Mouse (Mus musculus) gonadal fat pad, adult 2 months (tissue): ENCODE measurements around the gene 2010111I01Rik. TPM values are rescaled to one million over a fixed set of nuclear protein-coding genes. Genes with fewer than 3 reads are reported as not detected.
"Not testable (repeated sequence)": the region's sequence is repeated elsewhere in the genome, so short reads cannot be mapped to it uniquely, and the experiment has no call there.

Experiments used
- DNase-seq: peaks from one replicate; pipeline ENCODE4 v3.0.0-alpha.2; 2012; ENCODE audit warnings: low read depth
- polyA plus RNA-seq: library from polyadenylated mRNA; depleted of rRNA; stranded (reverse); fragments of >200 nt; gene quantifications from 2 replicates; pipeline ENCODE4 v1.2.3, GENCODE M21; 2012

The 2010111I01Rik gene
- polyA plus RNA-seq, 1 experiment: 80.6 TPM

- DNase-seq: no peak
These were observed 115.5 kb downstream of the 2010111I01Rik start for GRCm38 (mm10) chr13:63080191-63080590.

GRCm38 (mm10) chr13:63080823-63081222 lies 116.1 kb downstream of the 2010111I01Rik start:
- DNase-seq: no peak

DNA sequence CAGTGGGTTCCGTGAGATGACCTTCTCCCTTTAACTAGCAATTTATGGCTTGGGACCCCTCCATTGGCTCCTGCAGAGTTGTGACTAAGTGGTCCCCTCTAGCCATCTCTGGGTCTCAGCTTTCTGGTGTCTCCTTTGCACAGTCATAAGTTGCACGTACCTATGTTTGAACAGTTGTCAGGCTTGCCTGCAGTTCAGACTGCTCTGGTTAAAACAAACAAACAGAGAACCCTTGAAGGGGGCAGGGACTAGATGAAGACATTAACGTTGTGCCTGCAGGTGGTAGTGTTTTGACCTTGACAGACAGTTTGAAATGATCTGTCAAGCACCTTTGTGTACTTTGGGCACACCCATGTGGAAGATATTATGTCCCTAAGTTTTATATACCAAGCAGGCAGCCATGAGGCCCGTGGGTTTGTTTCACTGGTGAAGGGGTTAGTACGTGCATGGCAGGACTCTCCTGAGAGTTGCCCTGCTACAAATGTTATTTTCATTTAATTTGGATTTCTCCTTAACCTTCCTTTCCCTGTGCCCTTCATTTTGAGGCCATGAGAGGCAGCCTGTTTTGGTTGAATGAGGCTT lies 118.0 kb downstream of the 2010111I01Rik start:
- no peak for DNase-seq

- not testable (repeated sequence) for DNase-seq
These were observed 118.4 kb downstream of the 2010111I01Rik start for GRCm38 (mm10) chr13:63083139-63083538.

DNA sequence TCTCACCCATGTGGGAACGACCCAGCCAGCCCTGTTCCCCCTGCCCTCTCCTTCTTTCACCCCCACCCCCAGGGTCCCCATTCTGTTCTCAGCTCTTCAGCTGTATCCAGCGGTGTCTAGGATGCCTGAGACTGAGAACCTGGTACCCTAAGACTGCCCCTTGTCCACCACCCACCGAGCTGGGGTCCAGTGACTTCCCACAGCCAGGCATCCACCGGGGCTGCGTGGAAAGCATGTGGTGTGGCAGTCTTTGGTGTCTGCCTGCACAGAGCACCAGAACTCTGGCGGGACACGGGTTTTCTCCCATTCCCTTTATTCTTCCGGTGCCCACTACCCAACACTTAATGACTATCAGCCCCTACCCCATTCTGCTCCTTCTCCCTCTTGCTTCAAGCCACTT lies 119.0 kb downstream of the 2010111I01Rik start:
- no peak for DNase-seq

- no peak for DNase-seq
These were observed 123.4 kb downstream of the 2010111I01Rik start for GRCm38 (mm10) chr13:63087865-63088683.

GRCm38 (mm10) chr13:63089513-63089912 lies 124.8 kb downstream of the 2010111I01Rik start:
- no peak for DNase-seq

DNA sequence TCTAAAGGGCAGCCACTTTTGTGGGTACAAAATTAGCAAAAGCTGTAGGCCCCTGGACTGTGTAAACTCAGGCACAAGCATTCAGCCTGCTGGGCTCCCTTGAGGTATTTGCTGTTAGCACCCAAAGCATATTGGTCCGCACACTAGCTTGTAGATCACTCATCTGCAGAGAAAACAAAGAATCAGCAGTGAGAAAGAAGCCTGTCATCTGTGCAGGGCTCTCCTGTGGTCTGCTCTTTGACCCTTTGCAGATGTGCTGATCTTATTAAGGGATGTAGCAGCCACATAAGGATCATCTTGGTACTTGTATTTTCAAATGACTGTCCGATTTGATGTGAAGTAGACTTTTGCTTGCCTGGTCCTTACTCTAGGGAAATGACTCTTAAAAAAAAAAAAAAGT lies 126.6 kb downstream of the 2010111I01Rik start:
- DNase-seq: no peak

DNA sequence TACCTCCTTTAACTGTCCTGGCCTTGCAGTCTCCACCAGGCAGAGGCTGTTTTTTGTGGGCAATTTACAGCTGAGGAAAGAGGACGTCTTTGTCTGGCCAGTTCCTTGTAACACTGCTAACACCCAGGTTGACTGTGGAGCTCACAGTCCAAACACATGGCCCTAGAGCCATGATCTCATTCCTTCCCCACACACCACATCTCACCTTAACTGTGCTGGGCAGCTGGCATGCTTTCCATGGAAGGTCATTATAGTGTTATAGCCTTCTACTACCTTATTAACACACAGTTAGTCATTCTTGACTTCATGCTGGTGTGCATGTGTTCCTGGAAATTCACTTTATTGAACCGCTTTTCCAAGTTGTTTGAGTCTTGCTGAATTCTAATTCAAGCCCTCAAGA lies 127.6 kb downstream of the 2010111I01Rik start:
- DNase-seq: no peak

DNA sequence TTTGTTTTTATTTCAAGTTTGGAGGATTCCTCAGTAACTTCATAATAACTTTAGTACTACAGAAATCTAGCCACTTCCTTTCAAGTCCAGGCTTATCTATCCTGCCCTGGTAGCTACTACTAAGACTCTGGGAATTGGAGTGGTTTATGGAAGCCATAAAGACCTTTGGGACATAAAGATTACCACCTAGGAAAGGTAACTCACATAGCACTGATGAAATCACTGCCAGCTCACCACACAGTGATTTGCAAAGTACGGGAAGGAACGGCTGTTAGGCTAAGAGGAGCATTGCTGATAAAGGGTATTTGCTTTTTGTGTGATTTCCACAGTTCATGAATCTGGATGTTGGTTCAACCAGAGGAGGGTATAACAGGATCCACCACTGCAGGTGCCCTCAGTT lies 128.2 kb downstream of the 2010111I01Rik start:
- DNase-seq: no peak

- no peak for DNase-seq
These were observed 128.9 kb downstream of the 2010111I01Rik start for GRCm38 (mm10) chr13:63093636-63094035.

DNA sequence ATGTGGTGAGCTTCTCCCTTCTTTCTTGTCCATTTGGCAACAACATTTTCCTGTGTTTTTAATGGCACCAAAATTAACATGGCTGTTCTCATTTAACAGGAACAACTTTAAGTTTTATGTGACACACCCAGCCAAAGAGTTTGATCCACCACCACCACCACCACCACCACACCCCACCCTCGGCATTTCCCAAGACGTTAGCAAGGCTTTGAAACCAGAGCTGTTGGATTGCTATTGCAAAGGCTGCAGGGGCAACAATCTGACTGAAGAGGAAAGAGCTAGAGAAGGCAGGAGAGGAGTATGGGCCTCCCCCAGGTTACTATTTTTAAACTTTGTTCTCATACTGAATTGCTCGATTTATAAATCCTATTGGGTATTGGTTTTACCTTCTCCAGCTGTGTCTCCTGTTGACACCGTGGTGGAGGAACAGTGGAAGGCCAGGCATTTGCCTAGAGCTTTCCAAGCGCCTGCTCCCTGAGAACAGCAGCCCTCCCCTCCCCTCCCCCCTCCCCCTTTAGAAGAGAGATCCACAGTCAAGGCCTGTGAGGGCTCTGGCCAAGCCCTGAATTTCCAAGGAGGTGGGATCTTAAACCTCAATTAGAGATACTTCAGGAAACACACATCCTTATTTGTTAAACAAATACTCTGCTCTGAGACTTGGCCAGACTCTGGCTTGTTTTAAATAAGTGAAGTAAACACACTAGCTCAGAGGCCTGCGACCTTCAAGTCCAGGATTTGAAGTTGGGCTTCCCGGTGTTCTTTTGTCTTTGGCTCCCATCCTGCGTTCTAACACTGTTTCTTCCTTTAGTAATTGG lies 129.8 kb downstream of the 2010111I01Rik start:
- no peak for DNase-seq

DNA sequence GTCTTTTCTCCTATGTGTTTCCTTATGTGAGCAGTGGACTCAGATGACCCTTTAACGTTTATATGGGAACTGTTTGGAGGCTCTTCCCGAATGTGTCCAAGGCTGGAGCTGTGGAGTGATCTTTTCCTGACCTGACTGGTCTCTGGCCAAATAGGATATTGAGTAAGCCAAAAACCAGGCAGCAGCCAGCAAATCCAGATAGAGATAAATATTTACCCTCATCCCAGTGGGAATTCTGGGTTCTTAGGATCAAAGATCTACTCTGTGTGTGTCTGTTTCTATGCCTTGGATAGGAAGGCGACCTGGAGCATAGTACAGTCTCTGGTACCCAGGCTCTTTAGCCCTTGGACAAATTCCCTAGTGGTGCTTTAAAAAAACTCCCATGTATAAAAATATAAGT lies 132.1 kb downstream of the 2010111I01Rik start:
- DNase-seq: no peak

- no peak for DNase-seq
These were observed 132.8 kb downstream of the 2010111I01Rik start for GRCm38 (mm10) chr13:63097440-63097930.

GRCm38 (mm10) chr13:63101761-63102160 lies 137.1 kb downstream of the 2010111I01Rik start:
- DNase-seq: no peak

- DNase-seq: no peak
These were observed 138.3 kb downstream of the 2010111I01Rik start for GRCm38 (mm10) chr13:63102848-63103585.

DNA sequence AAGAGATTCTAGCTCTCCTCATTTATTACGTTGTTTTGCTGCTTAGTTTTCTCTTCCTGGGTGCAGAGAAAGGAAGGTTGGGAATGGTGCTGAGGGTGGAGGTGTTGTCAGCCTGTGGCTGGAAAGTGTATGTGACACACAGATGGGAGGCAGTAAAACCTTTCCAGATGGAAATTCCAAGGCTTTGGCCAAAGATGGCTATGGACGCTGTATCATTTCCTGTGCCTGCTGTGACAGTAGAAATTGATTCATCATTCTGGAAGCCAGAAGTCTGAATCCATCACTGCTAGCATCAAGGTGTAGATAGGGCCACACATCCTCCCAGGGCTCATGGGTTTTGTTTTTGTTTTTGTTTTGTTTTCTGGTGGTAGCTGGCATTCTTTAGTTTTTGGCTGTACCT lies 141.9 kb downstream of the 2010111I01Rik start:
- no peak for DNase-seq

DNA sequence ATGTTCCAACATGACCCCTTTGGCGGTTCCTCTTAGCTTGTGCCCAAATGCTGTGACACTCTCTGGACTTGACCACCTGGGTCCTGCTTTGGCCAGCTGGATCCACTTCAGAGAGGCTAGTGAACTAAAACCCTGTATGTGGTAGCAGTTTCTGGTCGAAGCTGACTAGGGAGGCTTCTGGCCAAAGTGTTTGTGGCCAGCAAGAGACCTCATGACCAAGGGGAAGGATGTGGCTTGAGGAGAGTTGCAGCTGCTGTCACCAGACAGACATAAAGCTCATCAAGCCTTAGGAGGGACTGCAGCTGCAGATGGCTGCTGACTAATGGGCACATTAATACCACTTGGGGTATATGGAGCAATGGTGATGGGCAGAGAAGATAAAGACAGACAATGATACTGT lies 143.9 kb downstream of the 2010111I01Rik start:
- DNase-seq: no peak

DNA sequence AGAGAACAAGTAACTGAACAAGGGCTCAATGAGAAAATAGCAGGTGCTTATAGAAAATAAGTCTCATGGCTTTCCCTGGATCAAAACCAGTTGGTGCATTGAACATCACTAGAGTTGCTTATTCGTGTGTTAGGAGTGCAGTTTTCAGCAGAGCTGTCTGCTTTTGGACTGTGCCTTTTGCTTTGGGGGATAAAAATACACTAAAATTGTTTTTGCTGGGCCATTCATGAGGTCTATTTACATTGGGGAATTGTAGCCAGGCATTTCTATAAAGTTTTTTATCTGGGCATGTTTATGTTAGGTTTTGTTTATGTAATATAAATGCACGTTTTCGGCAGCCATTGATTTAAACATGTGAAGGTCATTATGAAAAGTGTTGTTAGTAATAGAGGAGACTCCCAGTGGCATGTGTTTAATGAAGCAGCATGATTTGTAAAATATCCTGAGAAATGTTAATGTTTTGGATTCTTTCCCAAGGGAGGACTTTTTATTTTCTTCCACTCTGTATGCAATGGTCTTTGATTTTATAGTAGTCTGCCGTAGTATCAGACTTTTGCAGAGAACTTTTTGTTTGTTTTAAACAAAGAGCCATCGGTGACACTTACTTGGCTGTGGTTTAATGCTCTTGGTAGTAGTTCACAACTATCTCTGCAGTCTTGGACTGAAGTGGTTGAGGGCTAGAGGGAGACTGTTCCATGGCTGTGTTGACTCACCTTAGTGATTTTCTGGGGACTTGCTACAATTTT lies 146.8 kb downstream of the 2010111I01Rik start:
- DNase-seq: no peak

- no peak for DNase-seq
These were observed 147.4 kb downstream of the 2010111I01Rik start for GRCm38 (mm10) chr13:63112043-63112597.
